Mouse (Mus musculus) lung, postnatal 0 days (tissue): ENCODE results near the gene 2310033P09Rik.

Source experiments
- CTCF ChIP-seq: IDR thresholded peaks from 2 replicates; pipeline ENCODE4 v1.5.1; 2016; ENCODE audit warnings: antibody characterized with exemption, mild to moderate bottlenecking
- EP300 ChIP-seq: IDR thresholded peaks from 2 replicates; pipeline ENCODE4 v1.6.1; 2016; ENCODE audit warnings: antibody characterized with exemption, mild to moderate bottlenecking, control low read depth

DNA sequence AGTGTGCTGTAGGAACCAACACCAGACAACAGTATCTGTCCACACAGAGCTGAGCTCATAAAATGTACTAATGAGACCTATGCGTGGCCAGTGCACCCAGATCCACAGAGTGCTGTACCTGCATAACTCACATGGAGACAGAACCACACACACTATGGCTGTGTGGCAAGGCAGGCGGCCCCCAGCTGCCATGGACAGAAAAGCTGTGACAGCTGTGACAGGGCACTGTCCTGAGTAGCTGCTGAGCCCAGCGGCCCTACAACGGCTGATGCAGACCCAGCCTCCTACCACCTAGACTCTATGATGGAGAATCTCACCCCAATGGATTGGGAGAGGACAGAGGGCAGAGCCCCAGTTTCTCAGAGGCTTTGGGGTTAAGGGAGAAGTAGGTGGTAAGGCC lies 48.6 kb upstream of the 2310033P09Rik start:
- TF ChIP-seq CTCF (no peak), EP300 (no peak)
